Mouse (Mus musculus) forebrain, embryonic 15.5 days (tissue): ENCODE results near the gene B230217C12Rik. TPM values are rescaled to one million over a fixed set of nuclear protein-coding genes. Genes with fewer than 3 reads are reported as not detected.

Experiments
- ATAC-seq: fragments of 200-750 bp; cut with Nextera tagmentation; replicated peaks from 2 replicates; pipeline ENCODE4 v1.8.0; 2017; ENCODE audit warnings: mild to moderate bottlenecking, moderate TSS enrichment, moderate library complexity
- H3K27ac ChIP-seq: fragments of 300-500 bp; sonication (generic); replicated peaks from 2 replicates; pipeline ENCODE4 v1.5.1; 2015; ENCODE audit warnings: mild to moderate bottlenecking, inconsistent platforms
- H3K27me3 ChIP-seq: fragments of 300-500 bp; sonication (generic); 2 replicates; pipeline ENCODE4 v1.6.1; 2015; ENCODE audit warnings: inconsistent platforms
- H3K36me3 ChIP-seq: fragments of 300-500 bp; sonication (generic); 2 replicates; pipeline ENCODE4 v1.6.1; 2015; ENCODE audit warnings: mild to moderate bottlenecking, inconsistent platforms
- H3K4me1 ChIP-seq: fragments of 300-500 bp; sonication (generic); 2 replicates; pipeline ENCODE4 v1.6.1; 2015; ENCODE audit warnings: inconsistent platforms
- H3K4me2 ChIP-seq: fragments of 300-500 bp; sonication (generic); replicated peaks from 2 replicates; pipeline ENCODE4 v1.6.1; 2015; ENCODE audit warnings: mild to moderate bottlenecking, inconsistent platforms
- H3K4me3 ChIP-seq: fragments of 300-500 bp; sonication (generic); 2 replicates; pipeline ENCODE4 v1.5.1; 2015; ENCODE audit warnings: mild to moderate bottlenecking, inconsistent platforms
- H3K9ac ChIP-seq: fragments of 300-500 bp; sonication (generic); replicated peaks from 2 replicates; pipeline ENCODE4 v1.6.1; 2015; ENCODE audit warnings: mild to moderate bottlenecking, inconsistent platforms
- H3K9me3 ChIP-seq: fragments of 300-500 bp; sonication (generic); 2 replicates; pipeline ENCODE4 v1.6.1; 2016; ENCODE audit warnings: inconsistent platforms
- WGBS: fragments of 180-500 bp; shearing (Covaris S2); methylation state at CpG from one replicate; pipeline ENCODE4 v1.1.7; 2015; ENCODE audit warnings: mixed read lengths; 5-methylcytosine and 5-hydroxymethylcytosine counted together
- polyA plus RNA-seq: library from polyadenylated mRNA; unstranded; fragments of >200 nt; fragmentation: Nextera tagmentation; extraction: Ambion mirVana; gene quantifications from 2 replicates; pipeline ENCODE4 v1.2.1, GENCODE M21; 2015

Gene B230217C12Rik
- polyA plus RNA-seq, 1 experiment from 2014 or later = 21.0 TPM

- Histone ChIP-seq H3K9ac (no peak overlapping the region), H3K4me1 (peaks cover 16% of the 10 kb centered on the region), H3K4me2 (no peak overlapping the region), H3K27ac (no peak overlapping the region), H3K27me3 (no peaks in the 10 kb centered on the region), H3K4me3 (no peak overlapping the region), H3K9me3 (no peaks in the 10 kb centered on the region), H3K36me3 (peaks cover 38% of the 10 kb centered on the region)
- no peak for ATAC-seq
- 60% methylated on average over 4 of the region's 4 CpGs for WGBS
Measured at GRCm38 (mm10) chr11:97820840-97821239, 19.7 kb upstream of the B230217C12Rik start.

DNA sequence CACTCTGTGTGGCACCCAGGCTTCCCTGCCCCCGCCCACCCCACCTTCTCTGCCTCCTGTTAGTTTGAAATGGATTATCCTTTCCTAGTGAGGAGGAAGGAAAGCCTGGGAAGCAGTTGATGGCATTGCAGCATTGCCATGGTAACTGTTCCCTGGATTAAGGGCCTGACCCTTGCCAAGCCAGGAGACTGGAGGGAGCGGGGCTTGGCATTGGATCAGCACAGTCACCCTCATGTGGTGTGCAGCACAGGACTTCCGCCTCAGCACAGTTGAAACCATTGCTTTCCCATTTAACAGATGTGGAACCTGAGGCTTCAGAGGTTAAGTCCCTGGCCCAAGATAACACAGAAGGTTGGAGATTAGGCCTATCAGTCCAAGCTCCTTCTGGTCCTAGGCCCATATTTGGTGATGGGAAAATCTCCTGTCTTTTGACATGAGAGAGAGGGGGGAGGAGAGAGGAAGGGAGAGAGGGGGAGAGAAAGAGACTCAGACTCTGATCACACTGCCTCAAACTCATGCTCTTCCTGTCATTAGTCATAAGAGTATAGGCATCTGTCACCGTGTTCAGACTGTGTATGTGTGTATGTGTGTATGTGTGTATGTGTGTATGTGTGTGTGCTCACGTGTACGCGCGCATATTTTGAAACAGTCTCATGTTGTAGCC is 19.0 kb upstream of the B230217C12Rik start:
- 89% methylated on average over 8 of the region's 8 CpGs for WGBS
- peaks cover 37% of the 10 kb centered on the region for H3K36me3 ChIP-seq

DNA sequence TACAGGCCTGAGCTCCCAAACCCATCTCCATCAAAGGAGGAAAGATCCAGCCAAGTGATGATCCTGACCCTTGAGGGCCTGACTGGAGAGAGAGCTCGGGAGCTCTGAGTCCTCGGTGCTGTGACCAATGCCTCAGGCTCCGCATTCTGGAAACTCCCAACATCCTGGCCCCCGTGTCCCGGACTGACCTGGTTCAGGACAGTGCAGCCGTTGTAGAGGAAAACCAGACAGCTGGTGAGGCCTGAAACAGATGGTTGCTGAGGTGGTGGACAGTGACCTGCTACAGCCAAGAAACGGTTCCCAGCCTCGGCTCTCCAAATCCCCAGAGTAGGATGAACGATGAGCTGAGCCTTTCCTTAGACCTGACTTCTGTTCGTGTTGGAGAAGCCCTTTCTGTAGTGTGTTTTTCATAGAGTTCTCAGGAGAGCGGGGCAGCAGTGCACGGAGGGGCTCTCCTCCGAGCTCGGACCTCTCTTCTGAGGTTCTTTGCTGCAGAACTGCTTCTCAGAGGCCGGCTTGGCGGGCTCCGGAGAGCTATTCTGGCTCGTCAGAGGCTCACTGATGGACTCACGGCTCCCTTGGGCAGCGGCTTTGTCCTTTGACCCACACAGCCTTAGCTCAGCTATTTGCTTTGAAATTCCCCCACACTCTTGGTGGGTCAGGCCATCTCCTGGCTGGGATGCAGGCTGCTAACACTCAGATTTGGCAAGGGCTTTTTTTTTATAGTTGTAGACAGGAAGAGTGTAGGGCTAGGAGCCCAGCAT is 17.6 kb upstream of the B230217C12Rik start:
- H3K9ac ChIP-seq = no peak overlapping the region
- H3K36me3 ChIP-seq = peaks cover 43% of the 10 kb centered on the region
- H3K4me1 ChIP-seq = peaks cover 13% of the 10 kb centered on the region
- H3K27me3 ChIP-seq = no peaks in the 10 kb centered on the region
- WGBS = 84% methylated on average over 20 of the region's 20 CpGs
- no peak overlapping the region for H3K27ac ChIP-seq
- H3K4me2 ChIP-seq = no peak overlapping the region
- H3K9me3 ChIP-seq = no peaks in the 10 kb centered on the region
- H3K4me3 ChIP-seq = no peak overlapping the region
- ATAC-seq = no peak

More for the DNA sequence above, 19.0 kb upstream of the B230217C12Rik start:
- H3K4me2 ChIP-seq = no peak overlapping the region
- no peaks in the 10 kb centered on the region for H3K27me3 ChIP-seq
- no peak for ATAC-seq
- H3K27ac ChIP-seq = no peak overlapping the region
- H3K4me1 ChIP-seq = peaks cover 16% of the 10 kb centered on the region
- no peak overlapping the region for H3K9ac ChIP-seq
- H3K9me3 ChIP-seq = no peaks in the 10 kb centered on the region
- H3K4me3 ChIP-seq = no peak overlapping the region

DNA sequence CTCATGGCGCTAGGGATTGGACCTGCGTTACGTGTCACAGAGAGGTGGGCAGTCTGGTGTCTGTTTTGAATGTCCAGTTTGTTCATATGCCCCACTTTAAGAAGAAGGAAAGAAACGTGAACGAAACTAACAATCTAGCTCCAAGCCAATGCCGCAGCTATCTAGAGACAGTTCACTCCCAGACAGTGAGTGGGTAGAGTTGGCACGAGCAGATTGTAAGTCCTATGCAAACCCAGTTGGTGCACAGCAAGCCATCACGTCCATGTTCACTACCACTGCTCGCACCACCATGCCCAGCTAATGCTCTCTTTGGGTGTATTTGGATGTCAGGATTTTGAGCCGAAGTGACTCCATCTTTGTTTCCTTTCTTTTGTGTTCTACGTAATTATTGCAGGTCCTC is 16.4 kb upstream of the B230217C12Rik start:
- Histone ChIP-seq H3K27ac (no peak overlapping the region), H3K36me3 (peaks cover 46% of the 10 kb centered on the region), H3K4me1 (peaks cover 1% of the 10 kb centered on the region; the same call in 1 of the 2 replicates), H3K4me2 (no peak overlapping the region), H3K9ac (no peak overlapping the region), H3K4me3 (no peak overlapping the region), H3K9me3 (no peaks in the 10 kb centered on the region), H3K27me3 (no peaks in the 10 kb centered on the region)
- no peak for ATAC-seq
- 94% methylated on average over 11 of the region's 11 CpGs for WGBS

DNA sequence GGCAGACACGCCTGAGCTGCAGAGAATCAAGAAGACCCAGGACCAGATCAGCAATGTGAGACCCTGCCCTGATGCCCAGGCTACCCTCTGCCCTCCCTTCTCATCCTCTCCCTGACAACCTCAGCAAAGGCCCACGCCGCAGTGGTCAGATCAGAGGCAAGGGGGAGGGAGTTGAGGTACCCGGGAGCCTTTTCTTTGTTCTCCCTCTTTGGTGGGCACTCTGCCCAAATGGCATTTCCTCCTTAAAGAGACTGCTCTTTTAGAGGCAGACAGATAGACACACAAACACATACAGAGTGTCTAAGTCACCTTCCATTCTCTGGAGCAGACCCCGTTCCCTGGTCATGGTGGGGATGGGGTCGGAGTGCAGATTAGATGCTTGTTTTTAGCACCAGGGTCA is 15.7 kb upstream of the B230217C12Rik start:
- no peaks in the 10 kb centered on the region for H3K4me1 ChIP-seq
- no peak overlapping the region for H3K4me2 ChIP-seq
- H3K27me3 ChIP-seq = no peaks in the 10 kb centered on the region
- H3K27ac ChIP-seq = no peak overlapping the region
- H3K9ac ChIP-seq = no peak overlapping the region
- 54% methylated on average over 6 of the region's 6 CpGs for WGBS
- H3K4me3 ChIP-seq = no peak overlapping the region
- no peaks in the 10 kb centered on the region for H3K9me3 ChIP-seq
- no peak for ATAC-seq
- peaks cover 49% of the 10 kb centered on the region for H3K36me3 ChIP-seq

GRCm38 (mm10) chr11:97825295-97825694 is 15.3 kb upstream of the B230217C12Rik start:
- Histone ChIP-seq H3K9ac (no peak overlapping the region), H3K27ac (no peak overlapping the region), H3K4me3 (no peak overlapping the region), H3K27me3 (no peaks in the 10 kb centered on the region), H3K36me3 (peaks cover 47% of the 10 kb centered on the region), H3K9me3 (no peaks in the 10 kb centered on the region), H3K4me1 (no peaks in the 10 kb centered on the region), H3K4me2 (no peak overlapping the region)
- no peak for ATAC-seq
- WGBS = 91% methylated on average over 10 of the region's 10 CpGs

- no peak for ATAC-seq
- Histone ChIP-seq H3K4me3 (no peak overlapping the region), H3K9ac (no peak overlapping the region), H3K9me3 (no peaks in the 10 kb centered on the region), H3K4me1 (no peaks in the 10 kb centered on the region), H3K27me3 (no peaks in the 10 kb centered on the region), H3K4me2 (no peak overlapping the region), H3K27ac (no peak overlapping the region), H3K36me3 (peaks cover 43% of the 10 kb centered on the region)
- 75% methylated on average over 9 of the region's 9 CpGs for WGBS
Measured at GRCm38 (mm10) chr11:97825971-97826370, 14.6 kb upstream of the B230217C12Rik start.

DNA sequence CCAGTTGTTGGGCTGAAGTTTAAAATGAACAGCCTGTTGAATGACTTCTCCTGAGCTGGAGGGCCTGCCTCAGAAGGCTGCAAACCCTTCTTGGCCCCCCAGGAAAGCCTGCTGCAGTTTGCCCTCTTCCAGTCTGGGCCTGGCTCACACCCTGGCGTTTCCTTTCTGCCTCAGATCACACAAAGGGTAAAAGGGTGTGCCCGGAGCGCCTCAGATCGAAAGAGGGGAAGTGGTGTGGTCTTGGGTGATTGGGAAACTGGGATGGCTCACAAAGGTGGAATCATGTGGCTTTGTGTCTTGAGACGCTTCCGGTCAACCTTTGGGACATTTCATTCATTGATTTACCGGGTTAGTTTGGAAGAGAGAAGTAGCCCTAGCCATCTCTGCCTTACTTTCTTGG is 14.2 kb upstream of the B230217C12Rik start:
- Histone ChIP-seq H3K4me2 (no peak overlapping the region), H3K36me3 (peaks cover 43% of the 10 kb centered on the region), H3K4me1 (no peaks in the 10 kb centered on the region), H3K4me3 (no peak overlapping the region), H3K9ac (no peak overlapping the region), H3K27me3 (no peaks in the 10 kb centered on the region), H3K9me3 (no peaks in the 10 kb centered on the region), H3K27ac (no peak overlapping the region)
- 75% methylated on average over 7 of the region's 7 CpGs for WGBS
- no peak for ATAC-seq

DNA sequence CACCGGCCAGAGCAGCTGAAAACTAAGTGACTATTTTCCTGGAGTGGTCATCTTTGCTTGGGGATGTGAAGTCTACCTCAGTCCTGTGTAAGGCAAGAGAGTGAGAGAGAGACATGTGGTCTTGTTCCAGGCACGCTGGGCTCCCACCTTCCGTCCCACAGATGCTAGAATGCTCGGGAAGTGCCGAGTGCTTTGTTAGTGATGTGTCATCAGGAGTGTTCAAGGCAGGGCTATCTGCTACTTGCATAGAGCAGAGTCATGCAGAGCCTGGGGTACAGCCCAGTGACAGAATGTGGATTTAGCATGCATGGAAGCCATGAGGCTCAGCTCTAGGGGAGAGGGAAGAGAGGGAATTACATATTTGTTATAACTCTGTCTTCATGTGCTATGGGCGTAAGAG is 12.9 kb upstream of the B230217C12Rik start:
- Histone ChIP-seq H3K27ac (no peak overlapping the region), H3K4me1 (no peaks in the 10 kb centered on the region), H3K9ac (no peak overlapping the region), H3K4me3 (no peak overlapping the region), H3K36me3 (peaks cover 43% of the 10 kb centered on the region), H3K4me2 (no peak overlapping the region), H3K27me3 (no peaks in the 10 kb centered on the region), H3K9me3 (no peaks in the 10 kb centered on the region)
- no peak for ATAC-seq
- 90% methylated on average over 6 of the region's 6 CpGs for WGBS

DNA sequence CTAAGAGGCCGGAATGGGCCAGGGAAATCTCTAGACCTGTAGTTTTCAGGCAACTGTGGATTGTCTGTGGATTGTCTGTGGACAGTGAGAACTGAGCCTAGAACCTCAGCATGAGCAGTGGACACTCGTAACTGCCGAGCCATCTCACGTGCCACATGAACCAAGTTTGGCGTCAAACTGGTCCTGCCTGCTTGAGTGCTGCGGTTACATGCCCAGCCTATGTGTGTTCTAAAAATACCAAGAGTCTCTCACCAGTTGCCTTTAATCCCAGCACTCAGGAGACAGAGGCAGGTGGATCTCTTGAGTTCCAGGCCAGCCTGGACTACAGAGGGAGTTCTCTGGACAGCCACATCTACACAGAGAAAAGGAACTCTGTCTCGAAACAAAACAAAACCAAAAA is 11.2 kb upstream of the B230217C12Rik start:
- no peak overlapping the region for H3K4me3 ChIP-seq
- H3K9ac ChIP-seq = no peak overlapping the region
- no peak for ATAC-seq
- H3K36me3 ChIP-seq = peaks cover 49% of the 10 kb centered on the region
- no peak overlapping the region for H3K27ac ChIP-seq
- H3K4me2 ChIP-seq = no peak overlapping the region
- H3K27me3 ChIP-seq = no peaks in the 10 kb centered on the region
- no peaks in the 10 kb centered on the region for H3K4me1 ChIP-seq
- no peaks in the 10 kb centered on the region for H3K9me3 ChIP-seq
- 95% methylated on average over 7 of the region's 7 CpGs for WGBS

DNA sequence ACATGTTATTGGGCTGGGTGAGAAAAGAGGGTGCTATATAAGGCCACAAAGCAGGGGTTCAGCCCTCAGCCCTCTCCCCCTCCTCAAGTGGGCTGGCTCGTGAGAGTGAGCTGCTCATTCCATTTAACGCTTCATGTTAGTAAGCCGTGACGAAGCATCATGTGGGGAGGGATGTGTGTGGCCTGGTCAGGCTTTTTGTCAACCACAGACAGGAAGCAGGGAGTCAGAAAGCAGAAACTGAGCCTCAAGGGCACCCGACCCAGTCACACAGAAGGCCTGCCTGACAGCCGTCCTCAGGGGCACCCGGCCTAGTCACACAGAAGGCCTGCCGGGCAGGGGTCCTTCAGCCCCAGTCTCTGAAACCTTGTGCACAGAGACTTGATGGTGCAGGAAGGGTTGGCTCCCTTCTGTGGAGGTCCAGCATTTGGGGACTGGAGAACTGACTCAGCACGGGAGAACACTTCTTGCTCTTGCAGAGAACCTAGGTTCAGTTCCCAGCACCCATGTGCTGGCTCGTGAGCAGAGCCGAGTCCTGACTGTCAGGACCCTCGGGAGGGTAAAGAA is 10.6 kb upstream of the B230217C12Rik start:
- Histone ChIP-seq H3K4me2 (no peak overlapping the region), H3K9ac (no peak overlapping the region), H3K9me3 (no peaks in the 10 kb centered on the region), H3K27me3 (no peaks in the 10 kb centered on the region), H3K4me3 (no peak overlapping the region), H3K27ac (no peak overlapping the region), H3K4me1 (no peaks in the 10 kb centered on the region), H3K36me3 (peaks cover 49% of the 10 kb centered on the region)
- 89% methylated on average over 12 of the region's 12 CpGs for WGBS
- no peak for ATAC-seq

GRCm38 (mm10) chr11:97830501-97830900 is 10.1 kb upstream of the B230217C12Rik start:
- no peaks in the 10 kb centered on the region for H3K27me3 ChIP-seq

More at GRCm38 (mm10) chr11:97830501-97830900, 10.1 kb upstream of the B230217C12Rik start:
- Histone ChIP-seq H3K9me3 (no peaks in the 10 kb centered on the region), H3K4me3 (no peak overlapping the region), H3K36me3 (peaks cover 49% of the 10 kb centered on the region), H3K27ac (no peak overlapping the region), H3K9ac (no peak overlapping the region), H3K4me1 (no peaks in the 10 kb centered on the region), H3K4me2 (no peak overlapping the region)
- WGBS = 89% methylated on average over 6 of the region's 6 CpGs
- no peak for ATAC-seq
